Mouse (Mus musculus) spleen, adult 12 weeks (tissue): ENCODE measurements around the gene Cbll1.
"Not testable (repeated sequence)": the region's sequence is repeated elsewhere in the genome, so short reads cannot be mapped to it uniquely, and the experiment has no call there.

Experiments
- DNase-seq: peaks from one replicate; pipeline ENCODE4 v3.0.0; 2022; ENCODE audit warnings: low spot score

The Cbll1 gene

DNA sequence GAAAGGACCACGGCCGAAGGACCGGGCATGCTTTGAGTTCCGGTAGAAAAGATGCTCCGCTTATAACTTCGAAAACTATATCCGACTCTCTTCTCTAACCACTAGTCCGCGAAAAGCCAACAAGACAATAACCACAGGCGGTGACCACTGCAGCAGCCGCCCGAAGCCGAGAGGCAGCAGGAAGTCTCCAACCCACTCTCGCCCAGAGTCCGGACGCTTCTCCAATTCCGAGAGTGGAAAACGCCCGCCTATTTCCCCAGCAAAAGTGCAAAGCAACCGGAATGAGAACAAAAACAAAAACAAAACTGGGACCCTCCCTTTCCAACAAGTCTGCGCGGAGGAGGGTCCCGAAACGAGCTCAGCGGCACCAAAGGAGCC, 491 bp downstream of the Cbll1 start:
- no peak for DNase-seq

DNA sequence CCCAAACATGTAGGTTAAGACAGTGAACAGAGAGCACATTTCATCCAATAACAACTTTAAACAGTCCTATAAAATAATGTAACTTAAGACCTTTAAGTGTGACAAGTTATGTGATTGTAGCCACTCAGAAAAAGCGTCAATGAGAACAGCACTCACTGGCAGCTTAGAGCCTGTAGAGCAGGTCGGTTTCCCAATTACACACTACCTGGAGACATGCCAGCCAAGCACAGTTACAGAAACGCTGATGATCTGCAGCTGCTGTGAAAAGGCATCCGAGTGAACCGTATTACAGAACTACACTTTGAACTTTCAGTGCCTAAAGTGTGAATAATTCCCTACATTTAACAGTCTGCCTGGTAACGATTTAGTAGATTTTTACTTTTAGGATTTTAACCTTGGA, 13.0 kb downstream of the Cbll1 start:
- no peak for DNase-seq

DNA sequence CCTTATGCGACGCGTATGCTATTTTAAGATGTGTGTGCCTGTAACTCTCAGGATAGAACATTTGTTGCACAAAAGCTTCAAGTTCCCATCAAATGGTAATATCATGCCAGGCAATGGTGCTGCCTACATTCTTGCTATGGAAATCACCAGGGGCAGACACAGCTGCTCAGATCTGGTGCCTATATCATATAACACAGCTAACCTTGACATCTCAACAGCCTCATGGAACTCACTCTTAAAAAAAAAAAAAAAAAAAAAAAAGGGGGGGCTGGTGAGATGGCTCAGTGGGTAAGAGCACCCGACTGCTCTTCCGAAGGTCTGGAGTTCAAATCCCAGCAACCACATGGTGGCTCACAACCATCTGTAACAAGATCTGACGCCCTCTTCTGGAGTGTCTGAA, 21.2 kb downstream of the Cbll1 start:
- not testable (repeated sequence) for DNase-seq

DNA sequence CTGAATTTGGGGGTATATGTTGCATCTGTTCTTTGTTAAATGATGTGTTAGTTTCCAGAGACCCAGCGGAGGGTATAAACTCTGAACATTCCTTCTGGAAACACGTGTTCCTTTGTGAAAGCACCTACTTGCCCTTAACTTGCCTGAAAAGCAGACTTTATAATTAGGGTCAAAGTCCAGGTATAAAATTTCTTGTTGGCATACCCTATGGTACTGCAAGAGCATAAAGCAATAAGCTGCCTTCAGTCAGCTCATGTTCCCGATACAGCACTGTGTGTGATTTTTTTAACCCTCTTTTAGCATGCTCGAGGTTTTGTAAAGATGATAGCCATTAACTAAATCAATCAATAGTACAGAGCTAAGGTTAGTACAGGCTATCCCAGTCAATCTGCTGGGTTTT, 36.8 kb downstream of the Cbll1 start:
- no peak for DNase-seq

DNA sequence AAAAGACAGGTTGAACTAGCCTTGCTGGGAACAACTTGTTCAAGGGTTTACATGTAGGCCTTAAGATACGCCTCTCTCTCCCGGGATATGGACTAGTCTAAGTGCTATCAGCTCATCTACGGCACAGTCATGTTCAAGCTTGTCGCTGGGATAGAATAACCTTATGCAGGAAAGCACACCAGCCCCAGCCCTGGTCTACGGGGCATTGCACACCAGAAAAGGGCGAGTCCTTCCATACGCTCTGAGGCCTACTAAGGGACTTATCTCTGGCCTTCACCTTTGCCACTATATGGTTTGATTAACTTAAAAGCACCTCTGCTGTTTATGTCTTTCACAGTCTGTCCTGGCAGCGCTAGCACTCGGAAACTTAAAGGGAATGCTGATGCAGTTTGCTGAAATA, 38.0 kb downstream of the Cbll1 start:
- DNase-seq, result no peak

DNA sequence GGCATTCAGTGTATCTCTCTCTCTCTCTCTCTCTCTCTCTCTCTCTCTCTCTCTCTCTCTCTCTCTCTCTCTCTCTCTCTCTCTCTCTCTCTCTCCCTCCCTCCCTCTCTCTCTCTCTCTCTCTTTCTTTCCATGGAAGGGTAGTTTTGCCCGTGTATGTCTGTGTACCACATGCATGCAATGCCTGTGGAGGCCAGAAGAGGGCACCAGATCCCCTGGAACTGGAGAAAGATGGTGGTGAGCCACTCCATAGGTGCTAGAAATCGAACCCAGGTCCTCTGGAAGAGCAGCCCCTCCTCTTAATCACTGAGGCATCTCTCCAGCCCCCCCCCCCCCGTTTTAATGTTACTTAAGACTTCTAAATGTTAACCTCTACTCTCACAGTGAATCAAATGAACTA, 39.1 kb downstream of the Cbll1 start:
- DNase-seq, result not testable (repeated sequence)

DNA sequence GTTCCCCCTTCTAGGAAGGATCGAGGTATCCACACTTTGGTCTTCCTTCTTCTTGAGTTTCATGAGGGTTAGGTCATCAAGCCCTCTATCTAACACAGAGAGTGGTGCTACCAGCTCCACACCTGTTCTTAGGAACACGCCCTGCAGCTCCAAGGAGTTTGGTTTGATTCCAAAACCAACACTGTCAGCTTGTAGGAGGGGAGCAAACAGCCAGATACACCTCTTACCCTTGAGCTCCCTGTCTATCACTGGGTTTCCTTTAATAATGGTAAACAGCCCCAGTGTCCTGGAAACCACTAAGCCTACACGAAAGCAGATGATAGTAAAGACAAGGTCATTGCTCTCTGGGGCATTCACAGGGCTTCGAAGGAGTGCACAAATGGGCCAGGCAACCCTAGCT, 40.9 kb downstream of the Cbll1 start:
- no peak for DNase-seq

DNA sequence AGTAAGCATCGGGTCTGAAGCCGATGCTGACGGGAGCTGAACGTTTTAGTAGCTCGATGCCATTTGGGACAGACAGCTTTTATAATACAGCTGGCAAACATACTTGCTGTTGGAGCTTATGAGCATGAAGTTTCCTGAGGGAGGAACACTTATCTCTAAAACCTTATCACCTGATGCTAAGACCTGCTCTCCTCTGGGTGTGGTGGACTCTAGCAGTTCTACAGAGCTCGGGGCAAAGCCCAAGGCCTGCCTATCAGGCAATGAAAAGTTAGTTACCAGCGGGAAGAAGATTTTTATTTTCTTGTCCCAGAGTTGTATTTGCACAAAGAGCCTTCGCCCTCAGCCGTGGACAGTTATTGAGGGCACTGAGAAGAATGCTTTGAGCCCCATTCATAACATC, 43.1 kb downstream of the Cbll1 start:
- DNase-seq, result no peak

DNA sequence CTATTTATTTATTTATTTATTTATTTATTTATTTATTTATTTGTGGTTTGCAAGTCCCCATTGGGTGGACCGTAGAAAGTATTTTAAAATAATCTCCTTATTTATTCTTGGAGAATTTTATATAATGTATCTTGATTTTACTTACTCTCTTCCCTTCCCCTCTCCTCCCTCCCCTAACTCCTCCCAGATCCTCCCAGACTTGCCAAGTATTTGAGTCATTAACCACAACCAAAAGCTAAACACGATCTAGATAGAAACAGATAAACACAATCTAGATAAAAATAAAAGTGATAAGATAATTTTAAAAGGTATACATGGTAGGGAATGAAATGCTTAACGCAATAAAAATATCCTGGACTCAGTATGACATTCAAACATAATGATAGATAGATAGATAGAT, 50.1 kb downstream of the Cbll1 start:
- no peak for DNase-seq

DNA sequence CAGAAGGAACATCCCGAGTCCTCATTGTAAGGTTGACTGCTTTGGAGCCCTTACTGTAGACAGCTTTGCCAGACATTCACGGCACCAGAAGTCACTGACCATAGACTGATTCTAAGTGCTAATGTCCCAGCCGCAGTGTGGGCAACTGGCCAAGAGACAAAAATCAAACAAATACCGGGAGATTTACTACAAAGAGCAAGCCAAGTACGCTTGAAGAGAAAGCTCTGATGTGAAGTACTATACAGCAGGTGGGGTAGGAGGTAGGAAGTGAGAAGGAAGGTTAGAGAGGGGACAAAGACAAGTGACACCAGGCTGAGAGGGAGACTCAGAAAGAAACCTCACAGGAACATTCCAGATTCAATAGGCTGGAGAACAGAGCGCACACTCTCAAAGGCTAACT, 54.6 kb downstream of the Cbll1 start:
- no peak for DNase-seq

DNA sequence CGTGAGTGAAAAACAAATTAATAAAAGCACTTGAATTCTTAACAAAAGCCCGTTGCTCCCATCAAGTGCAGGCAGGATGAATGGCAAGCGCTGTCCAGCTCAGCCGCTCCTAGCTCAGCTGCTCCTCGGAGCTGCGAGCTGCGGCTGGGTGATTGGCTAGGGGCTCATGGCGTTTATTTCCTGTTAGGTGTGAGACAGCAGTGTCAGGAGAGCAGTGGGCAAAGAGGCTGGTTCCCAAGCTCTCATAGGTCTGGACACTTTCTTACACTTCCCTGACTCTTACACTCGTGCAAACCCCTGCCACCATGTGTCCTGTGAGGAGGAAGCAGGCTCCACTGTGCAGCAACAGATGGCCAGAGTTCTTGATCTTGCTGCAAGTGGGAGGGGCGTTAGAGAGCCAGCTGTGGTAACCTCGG, 55.3 kb downstream of the Cbll1 start:
- DNase-seq, result no peak

DNA sequence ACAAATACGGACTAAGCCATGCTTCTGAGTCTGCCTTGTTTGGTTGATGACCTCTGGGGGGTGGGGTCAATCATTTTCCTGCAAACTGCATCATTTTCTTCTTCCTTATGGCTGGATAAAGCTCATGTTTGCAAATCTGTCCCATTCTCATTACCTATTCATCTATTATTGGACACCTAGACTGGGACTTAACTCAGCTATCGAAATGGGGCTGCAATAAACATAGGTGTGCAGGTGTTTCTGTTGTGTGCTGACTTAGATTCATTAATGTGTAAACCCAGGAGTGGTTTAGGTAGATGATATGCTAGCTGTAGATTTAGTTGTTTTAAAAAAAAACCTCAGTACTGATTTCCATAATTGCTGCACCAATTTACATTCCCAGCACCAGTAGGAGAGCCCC, 59.8 kb downstream of the Cbll1 start:
- DNase-seq, result no peak

DNA sequence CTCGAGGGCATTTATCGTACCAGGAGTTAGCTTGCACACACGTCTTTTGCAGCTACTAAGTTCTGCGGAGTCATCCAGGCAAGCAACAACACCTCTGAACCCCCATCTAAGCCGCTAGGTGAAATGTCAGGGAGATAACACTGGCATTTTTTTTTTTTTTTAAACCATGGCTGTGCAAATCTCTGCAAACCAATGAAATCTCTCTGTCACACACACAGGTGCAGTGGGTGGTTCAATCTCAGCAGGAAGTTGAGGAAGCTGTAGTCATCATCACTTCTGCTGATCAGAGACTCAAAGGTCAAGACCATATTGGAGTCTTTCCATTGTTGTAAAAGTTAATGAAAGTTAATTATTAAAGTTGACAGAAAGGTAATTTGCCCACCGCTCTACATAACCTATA, 61.6 kb downstream of the Cbll1 start:
- no peak for DNase-seq
